Mouse (Mus musculus) MEL (cell line): ENCODE data around the gene Gpx3. TPM values are rescaled to one million over a fixed set of nuclear protein-coding genes. Genes with fewer than 3 reads are reported as not detected.

ENCODE experiments used
- DNase-seq: peaks from one replicate; pipeline ENCODE4 v3.0.0; 2011; ENCODE audit warnings: low read depth, low spot score
- H3K27ac ChIP-seq: 2 replicates; pipeline ENCODE4 v1.5.1; 2012; ENCODE audit warnings: low read depth, mild to moderate bottlenecking, control low read depth, low read length, moderate library complexity; ENCODE audit not compliant: control insufficient read depth
- H3K27me3 ChIP-seq, 2 experiments: fragments of 150-350 bp in 1 of 2; sonication (generic) in 1 of 2; 2 replicates each; pipeline ENCODE4 v1.6.1; 2012; ENCODE audit warnings: low read length in 2 of 2, mild to moderate bottlenecking in 2 of 2, improper control_type of control experiment in 1 of 2, moderate library complexity in 1 of 2; ENCODE audit not compliant: insufficient read depth in 2 of 2, control insufficient read depth in 1 of 2
- H3K36me3 ChIP-seq, 2 experiments: 2 replicates each; pipeline ENCODE4 v1.6.1; 2012 to 2014; ENCODE audit warnings: low read length in 2 of 2, improper control_type of control experiment in 1 of 2, inconsistent platforms in 1 of 2, mild to moderate bottlenecking in 1 of 2; ENCODE audit not compliant: insufficient read depth in 2 of 2, control insufficient read depth in 1 of 2
- H3K4me1 ChIP-seq, 2 experiments: fragments of 150-350 bp in 1 of 2; sonication (generic) in 1 of 2; 2 replicates each; pipeline ENCODE4 v1.6.1; 2012; ENCODE audit warnings: low read length in 2 of 2, improper control_type of control experiment in 1 of 2, mild to moderate bottlenecking in 1 of 2; ENCODE audit not compliant: insufficient read depth in 2 of 2, control insufficient read depth in 1 of 2
- H3K4me3 ChIP-seq, 2 experiments: fragments of 150-350 bp in 1 of 2; sonication (generic) in 1 of 2; 2 replicates each; pipeline ENCODE4 v1.5.1; 2012; ENCODE audit warnings: low read depth in 2 of 2, low read length in 2 of 2, mild to moderate bottlenecking in 2 of 2, moderate library complexity in 2 of 2, control low read depth in 1 of 2, improper control_type of control experiment in 1 of 2; ENCODE audit not compliant: control insufficient read depth in 1 of 2, insufficient read depth in 1 of 2
- H3K79me2 ChIP-seq: 2 replicates; pipeline ENCODE4 v1.6.1; 2012; ENCODE audit warnings: mild to moderate bottlenecking, low read length, moderate library complexity; ENCODE audit not compliant: control insufficient read depth, poor library complexity, insufficient read depth
- H3K9ac ChIP-seq: 2 replicates; pipeline ENCODE4 v1.6.1; 2012; ENCODE audit warnings: low read depth, mild to moderate bottlenecking, control low read depth, low read length, moderate library complexity; ENCODE audit not compliant: control insufficient read depth, poor library complexity, severe bottlenecking
- H3K9me3 ChIP-seq: fragments of 150-350 bp; sonication (generic); replicated peaks from 2 replicates; pipeline ENCODE4 v1.6.1; 2012; ENCODE audit warnings: mild to moderate bottlenecking, low read length, improper control_type of control experiment, moderate library complexity; ENCODE audit not compliant: insufficient read depth
- BHLHE40 ChIP-seq: IDR thresholded peaks from 2 replicates; pipeline ENCODE4 v1.6.1; 2012; ENCODE audit warnings: low read depth, mild to moderate bottlenecking, inconsistent platforms, low read length, improper control_type of control experiment, borderline replicate concordance
- CHD2 ChIP-seq: IDR thresholded peaks from 2 replicates; pipeline ENCODE4 v1.6.1; 2011; ENCODE audit warnings: low read length, improper control_type of control experiment
- CTCF ChIP-seq, 3 experiments: IDR thresholded peaks in 2 of 3; conservative IDR thresholded peaks in 1 of 3; 2 replicates each; pipeline ENCODE4 v1.5.1; 2011 to 2012; ENCODE audit warnings: low read length in 3 of 3, low read depth in 2 of 3, mild to moderate bottlenecking in 2 of 3, improper control_type of control experiment in 1 of 3, inconsistent platforms in 1 of 3, mixed read lengths in 1 of 3, moderate library complexity in 1 of 3; ENCODE audit not compliant: control insufficient read depth in 1 of 3, insufficient read depth in 1 of 3, poor library complexity in 1 of 3, severe bottlenecking in 1 of 3
- ELF1 ChIP-seq: IDR thresholded peaks from 2 replicates; pipeline ENCODE4 v1.6.1; 2014; ENCODE audit warnings: low read depth, mild to moderate bottlenecking, inconsistent platforms, low read length, improper control_type of control experiment, moderate library complexity
- EP300 ChIP-seq, 2 experiments: IDR thresholded peaks; 2 replicates each; pipeline ENCODE4 v1.6.1; 2011; ENCODE audit warnings: improper control_type of control experiment in 2 of 2, low read length in 2 of 2, low read depth in 1 of 2, mild to moderate bottlenecking in 1 of 2
- GATA1 ChIP-seq: IDR thresholded peaks from 2 replicates; pipeline ENCODE4 v1.6.1; 2011; ENCODE audit warnings: low read depth, low read length, improper control_type of control experiment
- KAT2A ChIP-seq: conservative IDR thresholded peaks from 2 replicates; pipeline ENCODE4 v1.6.1; 2012; ENCODE audit warnings: low read depth, low read length, improper control_type of control experiment, inconsistent platforms
- MAFK ChIP-seq: IDR thresholded peaks from 2 replicates; pipeline ENCODE4 v1.6.1; 2011; ENCODE audit warnings: low read depth, mild to moderate bottlenecking, low read length, improper control_type of control experiment, borderline replicate concordance
- MAX ChIP-seq: IDR thresholded peaks from 2 replicates; pipeline ENCODE4 v1.6.1; 2011; ENCODE audit warnings: low read length, improper control_type of control experiment
- MEF2A ChIP-seq: IDR thresholded peaks from 2 replicates; pipeline ENCODE4 v1.6.1; 2014; ENCODE audit warnings: low read depth, mild to moderate bottlenecking, inconsistent platforms, low read length, improper control_type of control experiment; ENCODE audit not compliant: poor library complexity, insufficient replicate concordance, severe bottlenecking; ENCODE audit errors: extremely low read depth
- MXI1 ChIP-seq: IDR thresholded peaks from 2 replicates; pipeline ENCODE4 v1.6.1; 2011; ENCODE audit warnings: mild to moderate bottlenecking, low read depth, low read length, improper control_type of control experiment
- MYB ChIP-seq: IDR thresholded peaks from 2 replicates; pipeline ENCODE4 v1.6.1; 2011; ENCODE audit warnings: mild to moderate bottlenecking, low read depth, low read length, improper control_type of control experiment
- POLR2A ChIP-seq, 2 experiments: IDR thresholded peaks; 2 replicates each; pipeline ENCODE4 v1.6.1; 2011 to 2012; ENCODE audit warnings: low read length in 2 of 2, mild to moderate bottlenecking in 2 of 2, control low read depth in 1 of 2, improper control_type of control experiment in 1 of 2, low read depth in 1 of 2, moderate library complexity in 1 of 2; ENCODE audit not compliant: control insufficient read depth in 1 of 2, insufficient read depth in 1 of 2, poor library complexity in 1 of 2
- POLR2AphosphoS5 ChIP-seq: IDR thresholded peaks from 2 replicates; pipeline ENCODE4 v1.6.1; 2012; ENCODE audit warnings: low read depth, borderline replicate concordance, mild to moderate bottlenecking, inconsistent platforms, low read length, moderate library complexity, mixed read lengths
- RAD21 ChIP-seq: IDR thresholded peaks from 2 replicates; pipeline ENCODE4 v1.6.1; 2011; ENCODE audit warnings: mild to moderate bottlenecking, low read depth, low read length, improper control_type of control experiment
- SIN3A ChIP-seq: IDR thresholded peaks from 2 replicates; pipeline ENCODE4 v1.6.1; 2012; ENCODE audit warnings: low read length, improper control_type of control experiment, inconsistent platforms
- TAL1 ChIP-seq: IDR thresholded peaks from 2 replicates; pipeline ENCODE4 v1.6.1; 2012; ENCODE audit warnings: mild to moderate bottlenecking, inconsistent platforms, low read length, moderate library complexity, mixed read lengths
- USF2 ChIP-seq, 2 experiments: IDR thresholded peaks; 2 replicates each; pipeline ENCODE4 v1.6.1; 2011 to 2012; ENCODE audit warnings: improper control_type of control experiment in 2 of 2, low read length in 2 of 2, borderline replicate concordance in 1 of 2, inconsistent platforms in 1 of 2, low read depth in 1 of 2, mild to moderate bottlenecking in 1 of 2; ENCODE audit not compliant: insufficient read depth in 1 of 2
- ZKSCAN1 ChIP-seq: IDR thresholded peaks from 2 replicates; pipeline ENCODE4 v1.6.1; 2012; ENCODE audit warnings: low read depth, mild to moderate bottlenecking, inconsistent platforms, low read length, improper control_type of control experiment, moderate library complexity
- ZNF384 ChIP-seq: IDR thresholded peaks from 2 replicates; pipeline ENCODE4 v1.6.1; 2012; ENCODE audit warnings: low read depth, mild to moderate bottlenecking, inconsistent platforms, low read length, improper control_type of control experiment
- polyA plus RNA-seq, 2 experiments: library from polyadenylated mRNA; stranded (reverse) in 1 of 2; unstranded in 1 of 2; fragments of >175 nt in 1 of 2; fragments of >200 nt in 1 of 2; gene quantifications; 2 replicates each; pipeline versions ENCODE4 v1.2.1 to v1.2.4; 2012; ENCODE audit warnings: low replicate concordance in 2 of 2, low read depth in 1 of 2; ENCODE audit not compliant: insufficient read length in 2 of 2, insufficient read depth in 1 of 2, missing spikeins in 1 of 2
- total RNA-seq: library from RNA; depleted of rRNA; stranded (reverse); fragments of 300-350 nt; gene quantifications from 2 replicates; pipeline ENCODE4 v1.2.3, GENCODE M21; 2012

Gpx3 gene
- total and polyA plus RNA-seq, 3 experiments, result 0.12 to 0.15 TPM; not detected in 1

DNA sequence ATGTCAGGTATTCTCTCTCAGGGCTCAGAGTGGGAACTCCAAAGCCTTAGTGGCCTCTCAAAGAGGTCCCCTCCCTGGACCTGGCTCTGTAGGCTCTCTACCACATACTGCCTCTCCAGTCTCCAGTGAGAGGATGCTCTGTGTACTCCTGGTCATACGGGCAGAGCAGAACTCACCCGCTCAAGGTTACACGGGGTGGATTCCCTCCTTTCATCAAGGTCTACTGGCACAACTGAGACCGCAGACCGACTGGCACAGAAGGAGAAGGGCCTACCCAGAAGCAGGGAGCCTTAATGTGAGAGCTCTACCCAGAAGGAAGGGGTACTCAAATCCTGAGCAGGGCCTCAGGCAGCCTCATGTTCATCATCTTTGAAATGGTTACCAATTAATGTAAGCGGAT, 30.3 kb downstream of the Gpx3 start:
- Histone ChIP-seq H3K27ac (no peak overlapping the region), H3K9me3 (no peaks in the 10 kb centered on the region), H3K79me2 (no peaks in the 10 kb centered on the region), H3K27me3 (no peaks in the 10 kb centered on the region), H3K36me3 (peaks cover 0 to 18% of the 10 kb centered on the region in 2 experiments; a peak in 3 of 4 replicates), H3K4me1 (peaks cover 11 to 26% of the 10 kb centered on the region in 2 experiments), H3K9ac (no peak overlapping the region), H3K4me3 (no peak overlapping the region)
- no peak for TF ChIP-seq MAFK
- TF ChIP-seq ELF1, result no peak
- TF ChIP-seq MEF2A, result no peak
- TF ChIP-seq TAL1, result no peak
- no peak for TF ChIP-seq ZKSCAN1
- TF ChIP-seq MXI1, result no peak
- TF ChIP-seq POLR2AphosphoS5, result no peak
- no peak for TF ChIP-seq CTCF (IDR thresholded peaks at IDR 0.05 in 2 of 3, conservative IDR thresholded peaks at IDR 0.05 in 1 of 3; ENCODE audit: control insufficient read depth in 1 of 3, insufficient read depth in 1 of 3, low read depth in 2 of 3, low read length in 3 of 3, poor library complexity in 1 of 3, severe bottlenecking in 1 of 3)
- no peak for TF ChIP-seq CHD2
- no peak for TF ChIP-seq SIN3A
- TF ChIP-seq RAD21, result no peak
- TF ChIP-seq USF2 (IDR thresholded peaks at IDR 0.05; ENCODE audit: borderline replicate concordance in 1 of 2, insufficient read depth in 1 of 2, low read depth in 1 of 2, low read length in 2 of 2), result no peak
- no peak for TF ChIP-seq ZNF384
- no peak for TF ChIP-seq BHLHE40
- TF ChIP-seq MAX, result no peak
- no peak for TF ChIP-seq GATA1
- no peak for DNase-seq

DNA sequence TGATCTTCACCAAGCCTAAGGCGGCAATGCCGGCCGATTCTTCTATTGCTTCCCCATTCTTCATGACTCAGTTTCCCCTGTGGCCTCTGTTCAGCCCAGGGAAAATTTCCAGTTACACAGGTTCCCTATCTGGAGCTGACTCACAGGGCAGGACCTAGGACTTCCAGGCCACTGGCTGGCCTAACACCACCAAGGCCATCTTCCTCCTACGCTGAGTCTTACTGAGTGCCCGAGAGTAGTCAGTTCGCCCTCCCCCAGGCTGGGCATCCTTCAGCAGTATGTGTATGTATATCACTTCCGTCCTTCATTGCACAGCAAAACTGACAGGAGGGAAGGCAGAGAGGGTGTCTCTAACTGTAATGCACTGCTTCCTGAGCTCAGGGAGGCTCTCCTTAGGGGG, 31.9 kb downstream of the Gpx3 start:
- H3K36me3 ChIP-seq, result peaks cover 0 to 18% of the 10 kb centered on the region in 2 experiments; a peak in 3 of 4 replicates
- TF ChIP-seq MYB, result no peak
- TF ChIP-seq EP300 (IDR thresholded peaks at IDR 0.05; ENCODE audit: low read depth in 1 of 2, low read length in 2 of 2), result no peak
- no peak for TF ChIP-seq GATA1
- no peak for TF ChIP-seq TAL1
- no peak for TF ChIP-seq MEF2A
- TF ChIP-seq KAT2A, result no peak
- TF ChIP-seq USF2 (IDR thresholded peaks at IDR 0.05; ENCODE audit: borderline replicate concordance in 1 of 2, insufficient read depth in 1 of 2, low read depth in 1 of 2, low read length in 2 of 2), result no peak
- TF ChIP-seq POLR2A (IDR thresholded peaks at IDR 0.05; ENCODE audit: control insufficient read depth in 1 of 2, insufficient read depth in 1 of 2, low read depth in 1 of 2, low read length in 2 of 2, poor library complexity in 1 of 2), result no peak
- no peak for TF ChIP-seq RAD21
- no peak for TF ChIP-seq ZNF384
- H3K27me3 ChIP-seq, result no peaks in the 10 kb centered on the region
- no peak overlapping the region for H3K9ac ChIP-seq
- H3K4me1 ChIP-seq, result peaks cover 11 to 27% of the 10 kb centered on the region in 2 experiments
- no peaks in the 10 kb centered on the region for H3K9me3 ChIP-seq
- H3K4me3 ChIP-seq, result no peak overlapping the region
- H3K27ac ChIP-seq, result no peak overlapping the region
- no peaks in the 10 kb centered on the region for H3K79me2 ChIP-seq
- no peak for DNase-seq
